14 mouse cellular contexts compared by ENCODE assay signal in genomic region chr14:121730966-121731365, GRCm38 (mm10).
DNase-seq lines count a peak whose midpoint lies in the region; ATAC-seq and TF ChIP-seq lines count a peak whose summit lies in the region.
"Had no signal": no experiment of that assay in that cellular context is flagged by ENCODE, and none has a peak within 500 bp of the region (broad histone marks: within the 10 kb centered on the region; RNA-seq: fewer than 3 reads in every experiment).

No protein-coding gene starts in this region.

- no peak for TF ChIP-seq CTCF in forebrain, postnatal 0 days (IDR thresholded peaks at IDR 0.05; ENCODE audit: low read depth)

- no peak overlapping the region for H3K27ac ChIP-seq in forebrain, embryonic 13.5 days
- no peak overlapping the region for H3K27ac ChIP-seq in forebrain, postnatal 0 days (ENCODE audit: low read depth, low read length)
- no peak overlapping the region for H3K27ac ChIP-seq in kidney, embryonic 16.5 days (ENCODE audit: low read length)
- peak overlapping the region; percentile 10; the same call in 1 of the 2 replicates for H3K27ac ChIP-seq in embryonic facial prominence, embryonic 10.5 days (replicated peaks)
- no peak overlapping the region for H3K27ac ChIP-seq in midbrain, embryonic 11.5 days (ENCODE audit: low read depth, low read length)
- H3K27ac ChIP-seq: embryonic facial prominence, embryonic 12.5 days; forebrain, embryonic 12.5 days; lung, embryonic 15.5 days; neural tube, embryonic 12.5 days had no signal

- H3K27me3 ChIP-seq in forebrain, embryonic 13.5 days: no peaks in the 10 kb centered on the region
- H3K27me3 ChIP-seq in forebrain, postnatal 0 days (ENCODE audit: insufficient read depth, low read length): no peaks in the 10 kb centered on the region
- H3K27me3 ChIP-seq in kidney, embryonic 16.5 days (ENCODE audit: insufficient read depth, low read length): no peaks in the 10 kb centered on the region
- H3K27me3 ChIP-seq in embryonic facial prominence, embryonic 10.5 days (replicated peaks; ENCODE audit: low read depth, poor library complexity, severe bottlenecking): no peaks in the 10 kb centered on the region
- no peaks in the 10 kb centered on the region for H3K27me3 ChIP-seq in midbrain, embryonic 11.5 days (ENCODE audit: control insufficient read depth, insufficient read depth, low read length)
- H3K27me3 ChIP-seq: embryonic facial prominence, embryonic 12.5 days; forebrain, embryonic 12.5 days; lung, embryonic 15.5 days; neural tube, embryonic 12.5 days had no signal

- no peaks in the 10 kb centered on the region for H3K9me3 ChIP-seq in forebrain, embryonic 13.5 days (replicated peaks)
- H3K9me3 ChIP-seq in forebrain, postnatal 0 days (ENCODE audit: low read length): no peaks in the 10 kb centered on the region
- no peaks in the 10 kb centered on the region for H3K9me3 ChIP-seq in kidney, embryonic 16.5 days (ENCODE audit: low read length)
- H3K9me3 ChIP-seq in embryonic facial prominence, embryonic 10.5 days: no peaks in the 10 kb centered on the region
- no peaks in the 10 kb centered on the region for H3K9me3 ChIP-seq in midbrain, embryonic 11.5 days (ENCODE audit: control insufficient read depth, low read length)
- H3K9me3 ChIP-seq: embryonic facial prominence, embryonic 12.5 days; forebrain, embryonic 12.5 days; lung, embryonic 15.5 days; neural tube, embryonic 12.5 days had no signal

- no peak for DNase-seq in forebrain, postnatal 0 days
- no peak for DNase-seq in kidney, postnatal 36 days
- DNase-seq in embryonic facial prominence, embryonic 10.5 days (ENCODE audit: low spot score): no peak
- DNase-seq in midbrain, embryonic 11.5 days (ENCODE audit: low spot score, missing footprints): no peak
- DNase-seq in cerebellum, postnatal 25 days: no peak
- no peak for DNase-seq in testis, postnatal 10 days (ENCODE audit: low spot score)
- DNase-seq: adrenal gland, postnatal 10 days; cerebellum, adult 9-11 months had no signal

- H3K9ac ChIP-seq in forebrain, embryonic 13.5 days: no peak overlapping the region
- no peak overlapping the region for H3K9ac ChIP-seq in forebrain, postnatal 0 days
- H3K9ac ChIP-seq in kidney, embryonic 16.5 days (replicated peaks; ENCODE audit: low read length): no peak overlapping the region
- H3K9ac ChIP-seq in midbrain, embryonic 11.5 days (ENCODE audit: low read length): no peak overlapping the region
- H3K9ac ChIP-seq: embryonic facial prominence, embryonic 12.5 days; forebrain, embryonic 12.5 days; lung, embryonic 15.5 days; neural tube, embryonic 12.5 days had no signal

- H3K4me1 ChIP-seq in forebrain, embryonic 13.5 days: no peaks in the 10 kb centered on the region; the same call in 1 of the 2 replicates
- peaks cover 5% of the 10 kb centered on the region; the same call in 1 of the 2 replicates for H3K4me1 ChIP-seq in forebrain, postnatal 0 days (ENCODE audit: insufficient read depth)
- H3K4me1 ChIP-seq in kidney, embryonic 16.5 days (ENCODE audit: insufficient read depth, low read length): peaks cover 14% of the 10 kb centered on the region
- peaks cover 15% of the 10 kb centered on the region for H3K4me1 ChIP-seq in embryonic facial prominence, embryonic 10.5 days
- no peaks in the 10 kb centered on the region for H3K4me1 ChIP-seq in midbrain, embryonic 11.5 days (ENCODE audit: control insufficient read depth, insufficient read depth, low read length)
- H3K4me1 ChIP-seq: embryonic facial prominence, embryonic 12.5 days; neural tube, embryonic 12.5 days had no signal

- no peaks in the 10 kb centered on the region for H3K36me3 ChIP-seq in forebrain, embryonic 13.5 days (ENCODE audit: poor library complexity, severe bottlenecking)
- H3K36me3 ChIP-seq in forebrain, postnatal 0 days (ENCODE audit: insufficient read depth): no peaks in the 10 kb centered on the region
- no peaks in the 10 kb centered on the region for H3K36me3 ChIP-seq in kidney, embryonic 16.5 days (ENCODE audit: insufficient read depth, low read length)
- no peaks in the 10 kb centered on the region for H3K36me3 ChIP-seq in embryonic facial prominence, embryonic 10.5 days (replicated peaks)
- no peaks in the 10 kb centered on the region for H3K36me3 ChIP-seq in midbrain, embryonic 11.5 days (ENCODE audit: control insufficient read depth, insufficient read depth, low read length)
- H3K36me3 ChIP-seq: embryonic facial prominence, embryonic 12.5 days; forebrain, embryonic 12.5 days; lung, embryonic 15.5 days; neural tube, embryonic 12.5 days had no signal

- no peak overlapping the region for H3K4me2 ChIP-seq in forebrain, embryonic 13.5 days
- no peak overlapping the region for H3K4me2 ChIP-seq in forebrain, postnatal 0 days (ENCODE audit: low read depth)
- no peak overlapping the region for H3K4me2 ChIP-seq in kidney, embryonic 16.5 days (replicated peaks; ENCODE audit: low read depth, low read length)
- no peak overlapping the region for H3K4me2 ChIP-seq in midbrain, embryonic 11.5 days
- H3K4me2 ChIP-seq: embryonic facial prominence, embryonic 12.5 days; forebrain, embryonic 12.5 days; lung, embryonic 15.5 days had no signal

- 0 out of 2 replicates have a peak, but pooled peaks have one; percentile 25 for ATAC-seq in forebrain, embryonic 13.5 days
- ATAC-seq in forebrain, postnatal 0 days: no peak
- peak; percentile 24; the same call in 1 of the 2 replicates for ATAC-seq in kidney, embryonic 16.5 days (ENCODE audit: low FRiP score, low TSS enrichment)
- peak; percentile 54 for ATAC-seq in midbrain, embryonic 11.5 days (ENCODE audit: low FRiP score)

- H3K4me3 ChIP-seq in forebrain, embryonic 13.5 days: no peak overlapping the region
- H3K4me3 ChIP-seq in forebrain, postnatal 0 days (ENCODE audit: low read depth, low read length): no peak overlapping the region
- no peak overlapping the region for H3K4me3 ChIP-seq in kidney, embryonic 16.5 days (ENCODE audit: low read length)
- H3K4me3 ChIP-seq in embryonic facial prominence, embryonic 10.5 days: no peak overlapping the region
- no peak overlapping the region for H3K4me3 ChIP-seq in midbrain, embryonic 11.5 days (ENCODE audit: low read depth, low read length)
- H3K4me3 ChIP-seq: embryonic facial prominence, embryonic 12.5 days; forebrain, embryonic 12.5 days; lung, embryonic 15.5 days; neural tube, embryonic 12.5 days had no signal

- WGBS in forebrain, embryonic 13.5 days: 70% methylated on average over 3 of the region's 3 CpGs
- WGBS in forebrain, postnatal 0 days: 90% methylated on average over 3 of the region's 3 CpGs
- 82% methylated on average over 3 of the region's 3 CpGs for WGBS in kidney, embryonic 16.5 days
- WGBS in embryonic facial prominence, embryonic 10.5 days: 82% methylated on average over 3 of the region's 3 CpGs
- 82% methylated on average over 3 of the region's 3 CpGs for WGBS in midbrain, embryonic 11.5 days
